Mouse (Mus musculus): ENCODE data around the gene Lmod3. TPM values are rescaled to one million over a fixed set of nuclear protein-coding genes. Genes with fewer than 3 reads are reported as not detected.

The Lmod3 gene
- total RNA-seq (2021): 100 to 1,000 TPM; 106 to 144 TPM
- long read RNA-seq, experiment 1, transcript Lmod3-201 (3 exons, 2,215 nt): major isoform, 88 of 120 reads
- long read RNA-seq, experiment 1, partial matches to known transcripts: 14 of 120 reads
- long read RNA-seq, experiment 1, other reads (novel, unspliced or antisense): 18 of 120 reads
- long read RNA-seq, experiment 2, transcript Lmod3-201 (3 exons, 2,215 nt): major isoform, 106 of 150 reads
- long read RNA-seq, experiment 2, partial matches to known transcripts: 3 of 150 reads
- long read RNA-seq, experiment 2, other reads (novel, unspliced or antisense): 41 of 150 reads

DNA sequence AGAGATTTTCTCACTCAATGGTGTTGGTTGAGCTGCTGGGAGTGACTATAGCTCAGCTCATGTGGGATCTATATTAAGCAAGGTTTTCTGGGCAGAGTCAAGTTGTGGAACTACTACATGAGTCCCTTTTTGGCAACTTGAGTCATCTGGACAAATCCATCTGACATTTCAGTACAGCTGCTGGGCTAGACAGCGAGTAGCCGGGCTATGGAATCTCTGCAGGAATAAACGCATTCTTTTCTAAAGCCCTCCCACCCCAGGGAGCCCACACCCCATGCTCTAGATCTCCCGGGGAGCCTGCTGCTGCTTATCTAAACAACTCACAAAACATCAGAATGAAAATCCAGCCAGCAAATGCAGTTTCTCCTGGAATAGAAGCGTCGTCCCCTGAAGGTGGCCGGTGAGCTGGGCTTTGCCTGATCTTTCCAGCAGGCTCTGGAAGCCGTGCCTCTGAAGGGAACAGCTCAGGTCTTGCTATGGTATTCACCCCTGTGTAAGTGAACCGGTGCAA is at the start of gene Lmod3:
Lmod3 (minus strand) TSS at position 49 of the 511 bp plus-strand sequence.
- intact Hi-C loops (cut with DNase I; ENCODE audit: low total_unique reads): no loop called here
- DNase-seq: peak; percentile 25

DNA sequence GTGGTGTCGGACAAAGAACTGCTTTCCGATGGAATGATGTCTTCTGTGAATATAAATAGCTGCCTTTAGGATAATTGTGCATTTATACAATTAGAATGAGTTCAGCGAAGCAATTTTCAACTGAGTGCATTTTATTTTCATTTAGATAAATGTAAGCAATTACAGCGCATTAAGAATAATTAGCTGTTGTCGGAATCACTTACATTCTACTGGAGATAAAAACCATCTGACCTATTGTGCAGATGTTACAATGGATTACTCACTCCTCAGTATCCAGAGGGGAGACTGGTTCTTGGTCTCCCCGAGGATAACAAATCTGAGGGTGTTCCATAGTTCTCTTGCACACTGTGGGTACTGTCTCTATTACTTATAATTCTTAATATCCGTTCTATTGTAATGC is 49.7 kb upstream of the Lmod3 start:
- intact Hi-C loops (cut with DNase I; ENCODE audit: low total_unique reads): no loop called here
- no peak for DNase-seq

DNA sequence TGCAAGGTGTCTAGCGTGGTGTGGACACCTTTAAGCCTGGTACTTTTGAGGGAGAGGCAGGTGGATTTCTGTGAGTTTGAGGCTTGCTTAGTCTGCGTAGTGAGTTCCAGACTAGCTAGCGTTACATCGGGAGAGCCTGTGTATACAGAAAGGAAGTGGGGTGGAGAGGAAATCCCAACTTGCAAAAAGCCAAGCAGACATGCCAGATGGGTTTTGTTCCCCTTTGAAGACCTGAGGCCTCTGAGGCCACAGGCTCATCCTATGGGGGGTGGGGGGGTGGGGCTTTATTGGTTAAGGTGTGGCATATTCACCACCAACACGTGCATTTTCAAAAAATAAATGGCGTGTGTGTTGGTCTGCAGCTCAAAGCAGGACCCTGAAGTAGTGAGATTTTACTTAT is 48.1 kb upstream of the Lmod3 start:
- no peak for DNase-seq
- intact Hi-C loops (cut with DNase I; ENCODE audit: low total_unique reads): no loop called here

DNA sequence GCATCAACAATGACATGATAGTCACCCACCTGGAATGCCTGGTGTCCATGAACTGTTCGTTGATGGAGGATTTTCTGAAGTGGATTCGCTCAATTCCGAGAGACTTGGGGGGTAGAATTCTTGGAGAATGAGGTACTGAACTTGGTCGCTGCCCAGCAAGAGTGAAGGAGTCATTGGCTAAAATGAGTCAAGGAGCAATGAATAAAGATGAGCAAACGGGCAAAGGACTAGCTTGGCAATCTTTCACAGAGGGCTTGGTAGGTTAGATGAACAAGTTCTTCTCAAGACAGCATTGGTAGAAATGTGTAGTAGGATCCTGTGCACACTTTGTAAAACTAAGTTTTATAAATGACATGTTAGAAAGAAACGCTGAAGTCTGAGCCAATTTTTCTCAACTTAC is 47.6 kb upstream of the Lmod3 start:
- DNase-seq: no peak
- intact Hi-C loops (cut with DNase I; ENCODE audit: low total_unique reads): no loop called here

DNA sequence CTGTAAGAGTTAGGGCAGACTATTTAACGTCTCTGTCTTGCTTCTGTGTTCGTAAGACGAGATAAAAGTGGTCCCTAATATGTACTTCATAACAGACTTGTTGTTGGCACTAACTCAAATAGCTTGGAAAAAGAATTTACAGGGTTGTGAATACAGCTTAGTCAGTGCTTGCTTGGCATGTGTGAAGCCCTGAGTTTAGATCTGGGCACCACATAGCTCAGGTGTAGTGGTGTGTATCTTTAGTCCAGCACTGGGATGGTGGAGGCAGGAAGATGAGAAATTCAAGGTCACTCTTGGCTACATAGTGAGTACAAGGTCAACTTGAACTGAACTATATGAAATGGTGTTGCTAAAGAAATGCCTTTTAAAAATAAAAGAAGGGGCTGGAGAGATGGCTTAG is 44.6 kb upstream of the Lmod3 start:
- intact Hi-C loops (cut with DNase I; ENCODE audit: low total_unique reads): no loop called here
- DNase-seq: no peak

DNA sequence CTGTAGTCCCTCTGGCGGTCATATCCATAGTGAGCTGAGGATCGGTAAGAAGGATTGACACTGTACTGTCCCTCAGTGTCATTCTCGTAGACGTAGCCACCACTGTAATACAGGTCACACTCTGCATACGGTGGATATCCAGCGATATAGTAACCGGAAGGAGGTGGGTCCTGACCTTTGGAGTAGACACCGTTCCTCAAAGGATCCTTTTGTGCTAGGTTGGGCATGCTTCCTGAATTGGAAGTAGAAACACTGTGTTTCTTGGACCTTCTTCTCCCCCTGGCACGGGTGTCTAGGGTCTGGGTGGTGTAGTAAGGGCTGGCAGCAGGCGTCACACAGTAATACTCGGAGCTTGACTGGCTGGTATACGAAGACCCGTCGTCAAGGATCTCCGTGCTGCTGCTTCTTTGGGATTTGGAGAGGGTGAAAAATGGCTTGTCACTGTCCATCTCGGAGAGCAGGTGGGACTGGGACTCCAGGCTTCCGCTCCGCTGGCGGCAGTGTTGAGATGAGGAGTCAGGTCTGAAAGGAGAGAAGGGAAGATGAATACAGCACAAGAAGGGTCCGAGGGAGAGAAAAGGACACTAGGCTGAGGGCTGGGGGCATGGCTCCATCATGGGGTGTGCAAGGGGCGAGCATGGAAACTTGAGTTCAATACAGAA is 43.4 kb upstream of the Lmod3 start:
- intact Hi-C loops (cut with DNase I; ENCODE audit: low total_unique reads): no loop called here
- DNase-seq: no peak

DNA sequence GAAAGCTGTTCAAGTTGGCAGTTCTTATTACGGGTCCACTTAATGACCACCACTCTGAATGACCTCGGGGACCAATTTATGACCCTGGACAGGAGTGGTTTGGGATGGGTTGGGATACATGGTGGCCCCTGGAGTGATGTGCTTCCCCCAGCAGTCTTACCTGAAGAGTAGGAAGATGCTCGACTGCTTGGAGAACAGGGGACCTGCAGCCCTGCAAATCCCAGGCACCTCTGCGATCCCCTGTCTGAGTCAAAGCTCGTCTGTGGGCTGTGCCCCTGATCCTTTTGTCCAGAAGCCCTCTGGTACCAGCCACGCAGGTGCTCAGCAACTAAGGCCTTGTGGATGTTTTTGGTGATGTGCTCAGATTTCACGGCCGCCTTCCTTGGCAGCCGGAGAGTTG is 42.9 kb upstream of the Lmod3 start:
- DNase-seq: no peak
- intact Hi-C loops (cut with DNase I; ENCODE audit: low total_unique reads): no loop called here

DNA sequence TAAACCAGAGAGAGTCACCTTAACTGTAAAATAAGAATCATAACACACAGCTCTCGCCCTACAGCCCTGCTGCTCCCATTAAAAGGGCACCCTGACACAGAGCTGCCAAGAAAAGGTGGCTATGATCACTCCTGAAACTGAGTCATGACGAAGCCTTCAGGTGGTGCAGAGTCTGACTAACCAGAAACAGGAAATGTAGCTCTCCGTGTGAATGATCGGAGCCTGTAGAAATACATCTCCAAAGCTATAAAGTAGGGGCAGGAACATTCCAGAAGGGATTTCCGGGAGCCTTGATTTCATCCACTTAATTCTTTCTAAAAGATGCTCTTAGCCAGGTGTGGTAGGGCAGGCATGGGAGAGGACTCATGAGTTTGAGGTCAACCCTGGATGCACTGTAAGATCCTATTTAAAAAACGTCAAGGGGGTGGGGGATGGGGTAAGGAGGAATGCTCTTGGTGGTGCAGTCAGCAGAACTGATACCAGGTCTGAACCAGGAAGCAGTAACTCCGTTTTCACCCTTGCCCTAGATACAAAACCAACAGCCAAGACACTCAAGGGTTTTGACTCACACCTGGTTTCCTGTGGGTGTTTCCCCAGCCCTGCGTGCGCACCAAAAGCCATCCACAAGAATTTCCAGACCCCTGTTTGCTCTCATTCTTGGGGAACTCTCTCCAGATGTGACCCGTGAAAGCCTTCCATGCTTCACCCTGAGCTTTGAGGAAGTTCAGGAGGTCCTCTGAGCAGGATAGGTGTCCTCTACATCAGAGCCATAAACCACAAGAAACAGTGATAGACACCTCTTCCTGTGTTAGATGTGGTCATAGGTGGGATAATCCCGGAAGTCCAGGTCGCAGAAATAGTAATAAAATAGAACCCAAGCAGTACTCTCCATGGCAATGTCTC is 41.4 kb upstream of the Lmod3 start:
- intact Hi-C loops (cut with DNase I; ENCODE audit: low total_unique reads): no loop called here
- DNase-seq: no peak

DNA sequence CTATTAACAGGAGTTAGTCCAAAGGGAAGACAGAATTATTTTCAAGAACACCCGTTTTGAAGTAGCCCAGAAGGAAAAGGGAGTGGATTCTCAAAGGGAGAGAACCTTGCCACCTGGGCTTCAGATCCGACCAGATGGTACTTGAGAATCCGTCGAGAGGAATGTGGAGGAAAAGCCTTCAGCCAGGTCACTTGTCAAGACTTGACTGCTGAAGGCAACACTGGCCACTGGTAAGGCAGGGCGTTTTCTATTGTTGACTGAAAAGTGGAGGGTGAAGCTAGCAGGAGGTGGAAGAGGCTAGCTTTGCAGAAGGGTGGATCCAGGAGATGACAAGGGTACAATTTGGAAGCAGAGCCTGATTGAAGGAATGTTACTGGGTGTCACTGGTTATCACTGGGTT is 40.3 kb upstream of the Lmod3 start:
- intact Hi-C loops (cut with DNase I; ENCODE audit: low total_unique reads): no loop called here
- DNase-seq: no peak

DNA sequence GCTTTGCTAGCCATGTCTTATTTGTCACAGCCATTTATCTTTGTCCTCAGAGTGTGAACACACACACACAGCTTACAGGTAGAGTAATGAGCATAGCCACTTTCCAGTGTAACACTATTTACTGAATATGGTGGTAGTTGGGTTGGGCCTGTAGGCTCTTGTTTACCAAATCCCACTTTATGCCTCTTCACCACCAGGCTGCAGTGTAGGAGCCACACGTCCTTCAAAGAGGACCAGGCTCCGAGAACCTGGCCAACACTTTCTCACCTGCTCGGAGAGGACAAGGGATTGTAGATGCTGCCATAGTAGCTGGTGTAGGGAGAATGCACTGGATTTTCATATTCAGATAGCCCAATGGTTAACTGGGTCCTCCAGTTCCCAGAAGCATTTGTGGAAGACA is 39.5 kb upstream of the Lmod3 start:
- no peak for DNase-seq
- intact Hi-C loops (cut with DNase I; ENCODE audit: low total_unique reads): no loop called here

DNA sequence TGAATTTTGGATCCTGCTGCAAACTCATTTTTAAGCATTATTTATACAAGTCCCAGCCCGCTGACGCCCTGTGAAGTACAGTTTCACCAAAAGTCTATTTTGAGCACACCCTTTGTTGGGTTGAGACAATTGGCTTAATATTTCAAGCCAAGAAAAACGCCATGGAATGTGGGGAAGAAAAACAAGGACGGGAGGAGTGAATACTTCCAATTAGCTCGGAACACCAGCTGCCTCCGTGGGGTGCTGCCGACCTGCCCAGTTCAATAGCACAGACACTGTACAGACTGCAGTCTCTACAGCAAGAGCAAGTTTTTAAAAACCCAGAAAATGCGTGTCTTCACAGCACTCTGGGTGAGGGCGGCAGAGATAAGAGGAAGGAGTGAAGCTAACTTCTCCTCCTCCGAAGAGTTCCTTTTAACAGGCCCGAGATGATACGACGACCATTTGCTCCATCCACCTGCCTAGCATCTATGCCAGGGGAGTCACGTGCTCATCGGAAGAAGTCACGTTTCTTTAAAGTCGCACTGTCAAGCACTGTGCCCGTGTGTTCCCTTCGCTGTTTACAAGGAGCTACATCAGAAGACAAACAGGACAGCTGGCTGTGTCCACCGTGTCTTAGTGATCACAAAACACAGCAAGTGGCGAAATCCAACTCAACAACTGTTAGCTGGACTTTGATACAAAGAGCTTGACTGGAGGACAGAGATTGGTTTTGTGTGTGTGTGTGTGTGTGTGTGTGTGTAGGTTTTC is 38.8 kb upstream of the Lmod3 start:
- intact Hi-C loops (cut with DNase I; ENCODE audit: low total_unique reads): no loop called here
- no peak for DNase-seq

DNA sequence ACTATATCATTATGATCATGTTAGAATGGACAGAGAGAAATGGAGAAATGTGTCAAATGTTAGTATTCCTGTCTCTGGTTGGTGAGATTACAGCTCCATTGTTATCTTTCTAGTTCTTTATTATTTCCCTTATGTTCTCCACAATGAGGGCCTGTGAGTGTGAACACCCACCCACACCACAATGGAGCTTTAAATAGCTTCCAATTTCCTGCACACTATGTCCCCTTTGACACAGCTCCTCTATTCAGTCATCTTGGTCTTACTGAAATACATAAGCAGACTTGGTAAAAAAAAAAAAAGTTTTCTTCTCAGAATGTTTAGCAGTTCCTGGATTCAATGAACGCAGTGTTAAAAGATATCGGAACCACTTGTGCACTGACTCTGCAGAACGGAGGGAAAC is 38.1 kb upstream of the Lmod3 start:
- intact Hi-C loops (cut with DNase I; ENCODE audit: low total_unique reads): no loop called here
- DNase-seq: no peak

DNA sequence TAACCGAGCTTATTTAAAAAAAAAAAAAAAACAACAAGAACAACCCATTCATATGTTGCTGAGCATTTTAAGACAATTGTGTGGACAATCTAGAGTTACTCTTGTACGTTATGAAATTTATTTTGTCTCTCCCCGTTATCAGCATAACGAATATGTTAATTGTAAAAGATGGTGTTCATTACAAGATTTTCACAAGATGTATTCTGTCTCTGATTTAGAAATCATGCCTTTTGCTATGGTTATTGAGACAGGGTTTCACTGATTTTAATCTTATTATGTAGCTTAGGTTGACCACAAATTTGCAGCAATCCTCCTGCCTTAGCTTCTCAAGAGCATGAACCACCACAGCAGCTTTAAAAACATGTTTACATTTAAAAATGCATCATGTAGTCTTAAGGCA is 37.3 kb upstream of the Lmod3 start:
- intact Hi-C loops (cut with DNase I; ENCODE audit: low total_unique reads): no loop called here
- no peak for DNase-seq

DNA sequence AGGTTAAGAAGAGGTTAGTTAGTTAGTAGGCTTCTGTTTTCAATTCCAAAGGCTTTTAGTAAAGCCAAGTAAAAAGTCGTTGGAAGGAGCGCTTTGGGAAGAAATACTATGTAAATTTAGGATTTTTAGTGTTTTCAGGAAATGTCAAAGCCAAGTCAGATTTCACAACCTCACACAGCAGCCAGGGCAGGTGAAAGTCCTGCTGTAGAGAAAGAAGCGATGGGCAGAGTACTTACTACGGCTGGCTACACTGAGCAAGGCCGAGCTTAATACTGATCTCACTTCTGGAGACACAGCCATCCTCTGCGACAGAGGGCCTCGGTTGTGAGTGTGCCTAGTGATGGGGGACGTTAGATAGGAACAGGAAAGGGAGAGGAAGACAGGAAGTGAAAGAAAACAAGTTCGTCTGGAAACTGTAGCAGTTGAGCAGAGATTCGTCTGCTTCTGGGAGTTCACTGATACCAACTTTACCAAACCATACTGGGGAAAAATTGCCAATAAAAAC is 36.8 kb upstream of the Lmod3 start:
- intact Hi-C loops (cut with DNase I; ENCODE audit: low total_unique reads): no loop called here
- no peak for DNase-seq

DNA sequence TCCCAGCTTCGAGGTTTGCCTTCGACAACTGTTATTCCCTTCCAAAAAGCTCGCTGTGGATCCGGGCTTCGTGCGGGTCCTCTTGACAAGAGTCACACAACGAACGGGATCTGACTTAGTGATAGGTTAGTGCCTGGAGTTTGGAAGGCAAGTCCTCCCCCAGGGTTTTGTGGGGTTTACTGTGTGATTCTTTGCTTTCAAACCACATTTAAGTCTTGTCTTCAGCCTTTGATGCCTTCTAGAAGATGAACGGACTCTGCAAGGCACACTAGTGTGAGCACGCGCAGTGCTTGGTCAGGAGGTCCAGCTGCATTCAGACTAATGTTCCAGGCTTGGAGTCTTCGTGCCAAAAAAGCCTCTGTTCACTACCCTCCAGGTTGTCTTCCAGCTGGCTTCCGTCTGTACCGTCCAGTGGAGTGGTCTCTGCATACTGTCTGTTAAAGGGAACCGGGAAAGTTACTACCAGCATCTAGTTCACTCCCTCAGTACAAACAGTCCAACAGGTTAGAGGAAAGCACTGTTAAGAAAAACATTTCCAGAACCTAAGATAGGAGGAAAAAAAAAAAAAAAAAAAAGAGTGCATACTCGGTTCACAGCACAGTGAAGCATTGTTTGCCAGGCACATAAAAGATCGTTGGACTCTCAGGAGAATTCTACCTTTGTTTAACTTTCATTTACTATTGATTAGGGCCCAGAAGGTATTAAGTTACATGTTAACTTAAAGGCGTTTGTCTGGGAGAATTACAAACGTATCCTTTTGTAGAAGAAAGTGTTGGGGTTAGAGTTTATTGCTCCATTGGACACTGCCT is 35.7 kb upstream of the Lmod3 start:
- no peak for DNase-seq
- intact Hi-C loops (cut with DNase I; ENCODE audit: low total_unique reads): no loop called here

DNA sequence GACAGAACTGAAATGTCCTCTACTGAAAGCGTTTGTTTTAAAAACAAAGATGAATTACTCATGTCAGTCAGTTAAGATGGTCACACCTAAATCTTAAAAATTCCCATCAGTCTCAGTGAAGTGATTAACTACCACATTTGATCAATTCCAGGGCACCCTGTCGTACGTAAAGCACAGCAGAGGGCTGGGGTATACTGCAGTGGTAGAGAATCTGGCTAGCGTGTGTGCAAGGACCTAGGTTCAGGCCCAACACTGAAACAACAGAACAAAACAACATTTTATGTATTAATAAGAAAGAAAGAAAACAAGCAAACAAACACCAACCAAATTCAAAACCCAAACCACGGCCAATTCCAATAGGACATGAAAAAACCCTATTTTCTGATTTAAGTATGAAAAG is 33.8 kb upstream of the Lmod3 start:
- intact Hi-C loops (cut with DNase I; ENCODE audit: low total_unique reads): no loop called here
- DNase-seq: no peak

DNA sequence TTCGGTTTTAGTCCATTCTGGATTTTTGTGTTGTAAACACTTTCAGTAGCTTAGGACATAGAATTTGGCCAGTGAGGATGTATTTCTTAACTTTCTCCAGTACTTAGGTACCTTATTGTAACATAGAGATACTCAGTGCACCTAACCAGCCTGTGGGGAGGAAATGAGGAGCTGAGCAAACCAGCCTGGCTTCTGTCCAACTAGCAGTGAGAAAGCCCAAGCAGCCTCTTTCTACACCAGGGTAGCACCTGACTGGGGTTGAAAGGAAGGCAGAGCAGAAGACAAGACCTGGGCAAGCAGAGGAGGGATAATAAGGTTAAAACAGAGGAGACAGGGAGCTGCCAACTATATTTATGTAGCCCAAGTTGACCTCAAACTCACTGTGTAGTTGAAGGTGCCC is 31.1 kb upstream of the Lmod3 start:
- no peak for DNase-seq
- intact Hi-C loops (cut with DNase I; ENCODE audit: low total_unique reads): no loop called here

DNA sequence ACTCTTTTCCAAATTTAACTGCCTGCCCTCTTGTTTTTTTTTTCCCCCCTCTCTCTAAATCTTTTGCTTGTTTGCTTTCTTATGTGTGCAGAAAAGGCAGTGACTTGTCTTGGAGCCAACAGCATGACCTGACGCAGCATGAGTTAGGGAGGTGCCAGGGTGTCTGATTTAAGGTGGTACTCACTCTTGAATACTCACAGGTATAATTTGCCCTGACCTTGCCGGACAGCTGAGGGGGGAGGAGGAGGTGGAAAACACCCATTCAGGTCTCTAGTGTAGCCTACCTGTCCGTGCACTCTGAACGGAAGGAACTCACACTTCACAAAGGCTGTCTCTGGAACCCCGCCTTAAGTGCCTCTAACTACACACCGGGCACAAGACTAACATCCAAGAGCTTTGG is 26.3 kb upstream of the Lmod3 start:
- no peak for DNase-seq
- intact Hi-C loops (cut with DNase I; ENCODE audit: low total_unique reads): loop anchor here (2.0 to 5.0 kb wide), 2 partner anchors 138 to 243 kb away; no protein-coding TSS in a partner anchor
